Mouse (Mus musculus) erythroblast, embryonic 14.5 days (primary cell): ENCODE results near the gene Kdm5c.

ENCODE experiments used
- GATA1 ChIP-seq: IDR thresholded peaks from 2 replicates; pipeline ENCODE4 v1.6.1; 2012; ENCODE audit warnings: low read length, inconsistent platforms, mixed read lengths
- TAL1 ChIP-seq: IDR thresholded peaks from 3 replicates; pipeline ENCODE4 v1.6.1; 2012; ENCODE audit warnings: low read length, inconsistent platforms, mixed read lengths

DNA sequence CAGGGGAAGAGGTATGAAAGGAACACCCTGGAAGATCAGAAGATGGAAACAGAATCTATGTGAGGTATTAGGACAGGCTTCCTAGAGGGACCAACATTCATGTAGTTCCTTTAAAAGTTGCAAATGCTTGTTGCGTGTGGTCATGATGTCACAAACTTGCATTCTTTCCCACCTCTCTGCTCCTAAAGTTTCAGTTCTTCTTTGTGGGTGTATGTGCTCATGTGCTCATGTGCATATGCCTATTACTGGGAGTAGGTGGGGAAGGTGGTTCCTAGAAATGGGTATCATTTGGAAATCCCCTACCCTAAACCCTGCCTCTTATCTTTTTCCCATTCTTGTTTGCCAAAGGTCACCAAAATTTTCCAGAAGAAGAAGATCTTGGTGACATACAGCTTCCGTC is 14.3 kb upstream of the Kdm5c start:
- TF ChIP-seq TAL1 (no peak), GATA1 (no peak)
